Mouse (Mus musculus): Measurements from ENCODE around the gene Ints6l. TPM values are rescaled to one million over a fixed set of nuclear protein-coding genes. Genes with fewer than 3 reads are reported as not detected.

Ints6l gene
- polyA plus RNA-seq, 1 experiment from 2014 or later, result 18.6 TPM

GRCm38 (mm10) chrX:56447524-56448015 lies 7.1 kb upstream of the Ints6l start, which contains the start of gene Gm2174:
Gene Gm2174 (plus strand): TSS chrX:56447965.
- H3K9me3 ChIP-seq (replicated peaks; ENCODE audit: control insufficient read depth, low read length), result no peaks in the 10 kb centered on the region
- H3K27ac ChIP-seq (ENCODE audit: low read length), result peak within 1 kb of the TSS; percentile 58
- H3K27me3 ChIP-seq (ENCODE audit: control insufficient read depth, insufficient read depth, low read length), result no peaks in the 10 kb centered on the region
- no peaks in the 10 kb centered on the region for H3K4me1 ChIP-seq (ENCODE audit: control insufficient read depth, insufficient read depth, low read length)
- H3K9ac ChIP-seq (ENCODE audit: low read length), result no peak within 1 kb of the TSS
- no peak within 1 kb of the TSS for H3K4me3 ChIP-seq (ENCODE audit: low read length)
- peak within 1 kb of the TSS; percentile 9; the same call in 1 of the 2 replicates for H3K4me2 ChIP-seq (ENCODE audit: low read depth, low read length)
- WGBS, result 51% methylated on average over 4 of the region's 4 CpGs
- no peak for ATAC-seq (replicated peaks; ENCODE audit: extremely low read depth, insufficient read depth, low FRiP score)
- H3K36me3 ChIP-seq (ENCODE audit: control insufficient read depth, insufficient read depth), result no peaks in the 10 kb centered on the region

GRCm38 (mm10) chrX:56455372-56456246 lies 952 bp downstream of the Ints6l start:
- peak; percentile 92 for ATAC-seq (replicated peaks; ENCODE audit: extremely low read depth, insufficient read depth, low FRiP score)
- Histone ChIP-seq H3K4me1 (ENCODE audit: control insufficient read depth, insufficient read depth, low read length) (peaks cover 3% of the 10 kb centered on the region; the same call in 1 of the 2 replicates), H3K4me3 (ENCODE audit: low read length) (peak overlapping the region; percentile 70), H3K4me2 (ENCODE audit: low read depth, low read length) (peak overlapping the region; percentile 73), H3K27me3 (ENCODE audit: control insufficient read depth, insufficient read depth, low read length) (no peaks in the 10 kb centered on the region), H3K27ac (ENCODE audit: low read length) (peak overlapping the region; percentile 93), H3K9me3 (replicated peaks; ENCODE audit: control insufficient read depth, low read length) (no peaks in the 10 kb centered on the region), H3K36me3 (ENCODE audit: control insufficient read depth, insufficient read depth) (no peaks in the 10 kb centered on the region), H3K9ac (ENCODE audit: low read length) (peak overlapping the region; percentile 85)
- 14% methylated on average over 53 of the region's 65 CpGs for WGBS

GRCm38 (mm10) chrX:56456379-56456778 lies 1.7 kb downstream of the Ints6l start:
- no peaks in the 10 kb centered on the region for H3K9me3 ChIP-seq (replicated peaks; ENCODE audit: control insufficient read depth, low read length)
- no peak for ATAC-seq (replicated peaks; ENCODE audit: extremely low read depth, insufficient read depth, low FRiP score)
- no peaks in the 10 kb centered on the region for H3K36me3 ChIP-seq (ENCODE audit: control insufficient read depth, insufficient read depth)

GRCm38 (mm10) chrX:56462020-56462933 lies 7.6 kb downstream of the Ints6l start:
- no peaks in the 10 kb centered on the region for H3K9me3 ChIP-seq (replicated peaks; ENCODE audit: control insufficient read depth, low read length)
- no peak overlapping the region for H3K9ac ChIP-seq (ENCODE audit: low read length)
- H3K27me3 ChIP-seq (ENCODE audit: control insufficient read depth, insufficient read depth, low read length), result no peaks in the 10 kb centered on the region
- H3K4me1 ChIP-seq (ENCODE audit: control insufficient read depth, insufficient read depth, low read length), result peaks cover 15% of the 10 kb centered on the region; the same call in 1 of the 2 replicates
- no peaks in the 10 kb centered on the region for H3K36me3 ChIP-seq (ENCODE audit: control insufficient read depth, insufficient read depth)
- no peak for ATAC-seq (replicated peaks; ENCODE audit: extremely low read depth, insufficient read depth, low FRiP score)
- WGBS, result 54% methylated on average over 14 of the region's 14 CpGs
- H3K4me3 ChIP-seq (ENCODE audit: low read length), result no peak overlapping the region
- H3K27ac ChIP-seq (ENCODE audit: low read length), result peak overlapping the region; percentile 32
- H3K4me2 ChIP-seq (ENCODE audit: low read depth, low read length), result peak overlapping the region; percentile 18; the same call in 1 of the 2 replicates

More at GRCm38 (mm10) chrX:56456379-56456778, 1.7 kb downstream of the Ints6l start:
- Histone ChIP-seq H3K27me3 (ENCODE audit: control insufficient read depth, insufficient read depth, low read length) (no peaks in the 10 kb centered on the region), H3K4me1 (ENCODE audit: control insufficient read depth, insufficient read depth, low read length) (peaks cover 3% of the 10 kb centered on the region; the same call in 1 of the 2 replicates), H3K4me3 (ENCODE audit: low read length) (peak overlapping the region; percentile 70), H3K4me2 (ENCODE audit: low read depth, low read length) (peak overlapping the region; percentile 61), H3K9ac (ENCODE audit: low read length) (peak overlapping the region; percentile 85), H3K27ac (ENCODE audit: low read length) (peak overlapping the region; percentile 93)
- 19% methylated on average over 8 of the region's 8 CpGs for WGBS

- Histone ChIP-seq H3K4me1 (ENCODE audit: control insufficient read depth, insufficient read depth, low read length) (peaks cover 15% of the 10 kb centered on the region; the same call in 1 of the 2 replicates), H3K9ac (ENCODE audit: low read length) (no peak overlapping the region), H3K4me2 (ENCODE audit: low read depth, low read length) (no peak overlapping the region), H3K27ac (ENCODE audit: low read length) (no peak overlapping the region), H3K27me3 (ENCODE audit: control insufficient read depth, insufficient read depth, low read length) (no peaks in the 10 kb centered on the region), H3K4me3 (ENCODE audit: low read length) (no peak overlapping the region), H3K36me3 (ENCODE audit: control insufficient read depth, insufficient read depth) (no peaks in the 10 kb centered on the region), H3K9me3 (replicated peaks; ENCODE audit: control insufficient read depth, low read length) (no peaks in the 10 kb centered on the region)
- ATAC-seq (replicated peaks; ENCODE audit: extremely low read depth, insufficient read depth, low FRiP score), result no peak; the same call in 1 of the 2 replicates
- 45% methylated on average over 1 of the region's 1 CpGs for WGBS
Measured at GRCm38 (mm10) chrX:56464906-56465305, 10.2 kb downstream of the Ints6l start.

- 71% methylated on average over 4 of the region's 4 CpGs for WGBS
- no peak overlapping the region for H3K4me3 ChIP-seq (ENCODE audit: low read length)
- no peak overlapping the region for H3K4me2 ChIP-seq (ENCODE audit: low read depth, low read length)
- no peak for ATAC-seq (replicated peaks; ENCODE audit: extremely low read depth, insufficient read depth, low FRiP score)
- H3K36me3 ChIP-seq (ENCODE audit: control insufficient read depth, insufficient read depth), result peaks cover 3% of the 10 kb centered on the region; the same call in 1 of the 2 replicates
- no peak overlapping the region for H3K27ac ChIP-seq (ENCODE audit: low read length)
- H3K9me3 ChIP-seq (replicated peaks; ENCODE audit: control insufficient read depth, low read length), result no peaks in the 10 kb centered on the region; the same call in 1 of the 2 replicates
- peaks cover 8% of the 10 kb centered on the region; the same call in 1 of the 2 replicates for H3K4me1 ChIP-seq (ENCODE audit: control insufficient read depth, insufficient read depth, low read length)
- no peak overlapping the region for H3K9ac ChIP-seq (ENCODE audit: low read length)
- H3K27me3 ChIP-seq (ENCODE audit: control insufficient read depth, insufficient read depth, low read length), result no peaks in the 10 kb centered on the region
Measured at GRCm38 (mm10) chrX:56467688-56468087, 13.0 kb downstream of the Ints6l start.

GRCm38 (mm10) chrX:56468422-56468821 lies 13.8 kb downstream of the Ints6l start:
- no peak for ATAC-seq (replicated peaks; ENCODE audit: extremely low read depth, insufficient read depth, low FRiP score)
- Histone ChIP-seq H3K4me3 (ENCODE audit: low read length) (no peak overlapping the region), H3K27me3 (ENCODE audit: control insufficient read depth, insufficient read depth, low read length) (no peaks in the 10 kb centered on the region), H3K4me2 (ENCODE audit: low read depth, low read length) (no peak overlapping the region), H3K27ac (ENCODE audit: low read length) (no peak overlapping the region), H3K9me3 (replicated peaks; ENCODE audit: control insufficient read depth, low read length) (no peaks in the 10 kb centered on the region; the same call in 1 of the 2 replicates), H3K4me1 (ENCODE audit: control insufficient read depth, insufficient read depth, low read length) (peaks cover 8% of the 10 kb centered on the region; the same call in 1 of the 2 replicates), H3K36me3 (ENCODE audit: control insufficient read depth, insufficient read depth) (peaks cover 3% of the 10 kb centered on the region; the same call in 1 of the 2 replicates), H3K9ac (ENCODE audit: low read length) (no peak overlapping the region)
- 63% methylated on average over 6 of the region's 6 CpGs for WGBS

- Histone ChIP-seq H3K4me1 (ENCODE audit: control insufficient read depth, insufficient read depth, low read length) (no peaks in the 10 kb centered on the region), H3K4me3 (ENCODE audit: low read length) (no peak overlapping the region), H3K27me3 (ENCODE audit: control insufficient read depth, insufficient read depth, low read length) (no peaks in the 10 kb centered on the region), H3K4me2 (ENCODE audit: low read depth, low read length) (no peak overlapping the region), H3K27ac (ENCODE audit: low read length) (no peak overlapping the region; the same call in 1 of the 2 replicates), H3K9ac (ENCODE audit: low read length) (no peak overlapping the region), H3K36me3 (ENCODE audit: control insufficient read depth, insufficient read depth) (peaks cover 3% of the 10 kb centered on the region; the same call in 1 of the 2 replicates), H3K9me3 (replicated peaks; ENCODE audit: control insufficient read depth, low read length) (no peaks in the 10 kb centered on the region; the same call in 1 of the 2 replicates)
- ATAC-seq (replicated peaks; ENCODE audit: extremely low read depth, insufficient read depth, low FRiP score), result no peak
- 45% methylated on average over 8 of the region's 8 CpGs for WGBS
Measured at GRCm38 (mm10) chrX:56474035-56474434, 19.4 kb downstream of the Ints6l start.
